Mouse (Mus musculus): ENCODE results near the gene Tpm1.

Tpm1 gene

DNA sequence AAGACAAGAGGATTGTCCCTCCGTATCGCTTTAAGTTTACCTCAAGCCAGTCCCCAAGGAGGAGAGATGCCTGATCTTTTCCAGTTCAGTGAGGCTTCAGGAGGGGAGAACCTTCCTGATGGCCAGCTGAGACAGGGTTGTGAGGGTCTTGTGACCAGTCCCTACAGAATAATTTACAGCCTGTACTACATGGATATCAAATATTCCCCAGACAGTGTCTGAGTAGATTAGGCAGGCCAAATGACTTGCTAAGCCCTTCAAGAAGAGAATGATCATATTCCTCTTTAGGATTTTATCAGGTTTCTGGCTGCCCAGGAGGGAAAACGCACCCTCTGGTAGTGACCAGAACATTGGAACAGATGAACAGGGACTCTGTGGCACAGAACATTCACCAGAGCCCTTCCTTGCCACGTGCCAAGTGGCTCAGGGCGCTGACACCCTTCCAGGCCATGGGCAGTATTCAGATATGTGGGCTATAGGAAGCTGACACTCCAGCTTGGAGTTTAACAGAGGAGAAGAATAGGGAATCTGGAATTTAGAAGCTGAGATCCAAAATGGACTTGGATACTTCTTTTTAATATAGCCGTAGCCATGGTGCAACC is 1.6 kb upstream of the Tpm1 start:
- POLR2A ChIA-PET, result interaction anchor here in 2 of 4 experiments (0.7 to 1.7 kb wide), 3 partner anchors 9 to 186 kb away, joined by 3 to 5 read pairs (median 4); no protein-coding TSS in a partner anchor
- CTCF ChIA-PET, result interaction anchor here in 3 of 4 experiments (0.5 to 0.7 kb wide), 3 partner anchors 108 to 171 kb away, joined by 3 to 6 read pairs (median 4); no protein-coding TSS in a partner anchor

DNA sequence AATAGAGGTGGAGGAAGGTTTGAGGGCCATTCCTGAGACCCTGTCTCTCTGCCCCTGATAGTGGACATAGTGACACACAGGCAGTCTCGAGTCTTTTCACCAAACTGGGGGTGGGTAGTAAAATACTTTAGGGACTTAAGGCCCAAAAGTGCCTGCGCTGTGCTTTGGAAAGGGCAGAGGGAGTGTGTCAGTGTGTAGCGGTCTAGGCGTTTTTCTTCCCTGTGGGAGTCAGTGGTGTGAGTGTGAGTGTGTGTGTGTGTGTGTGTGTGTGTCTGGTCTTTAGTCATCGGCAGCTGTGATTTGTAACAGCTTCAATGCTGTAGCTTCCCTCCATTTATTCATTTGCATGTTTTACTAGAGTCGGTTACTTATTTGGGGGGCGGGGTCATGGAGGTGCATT is 630 bp upstream of the Tpm1 start:
- POLR2A ChIA-PET, result interaction anchor here in 2 of 4 experiments (0.6 to 3.1 kb wide), 7 partner anchors 14 to 341 kb away, joined by 3 to 18 read pairs (median 3); no protein-coding TSS in a partner anchor
- CTCF ChIA-PET, result interaction anchor here in 2 of 4 experiments (1.0 to 1.1 kb wide), 2 partner anchors 49 to 130 kb away, joined by 3 read pairs; no protein-coding TSS in a partner anchor

DNA sequence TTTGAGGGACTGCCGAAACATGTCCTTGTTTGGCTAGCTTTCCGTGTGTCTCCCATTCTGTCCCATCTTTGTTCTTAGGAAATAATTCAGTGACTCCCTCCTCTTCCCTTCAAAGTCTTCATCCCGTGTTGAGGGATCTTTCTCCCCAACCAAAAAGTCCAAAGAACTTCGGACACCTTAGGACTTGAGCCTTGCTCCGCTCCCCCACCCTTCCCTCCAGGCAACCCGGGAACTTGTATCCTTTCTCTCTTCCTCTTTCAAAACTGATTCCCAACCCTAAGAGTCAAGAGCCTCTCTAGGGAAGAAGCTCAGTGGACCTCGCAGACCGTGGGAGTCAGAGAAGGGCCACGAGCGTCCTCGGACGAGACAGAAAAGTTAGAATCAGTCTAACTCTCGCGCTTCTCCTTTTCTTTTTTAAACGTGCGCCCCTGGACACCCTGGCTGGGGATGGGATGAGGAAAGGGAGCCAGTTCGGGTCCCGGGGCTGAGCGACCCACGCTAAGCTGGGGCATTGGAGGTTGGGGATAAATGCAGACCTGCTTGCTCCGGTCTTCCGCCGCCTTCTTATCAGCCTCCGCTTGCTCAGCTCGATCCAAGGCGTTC is 622 bp downstream of the Tpm1 start:
- ChIA-PET CTCF (interaction anchor here (0.5 to 7.3 kb wide), 9 partner anchors 9 to 468 kb away, joined by 3 to 83 read pairs (median 4); no protein-coding TSS in a partner anchor), POLR2A (interaction anchor here (0.5 to 3.9 kb wide), 18 partner anchors 10 to 58 kb away, joined by 3 to 18 read pairs (median 3); no protein-coding TSS in a partner anchor)

DNA sequence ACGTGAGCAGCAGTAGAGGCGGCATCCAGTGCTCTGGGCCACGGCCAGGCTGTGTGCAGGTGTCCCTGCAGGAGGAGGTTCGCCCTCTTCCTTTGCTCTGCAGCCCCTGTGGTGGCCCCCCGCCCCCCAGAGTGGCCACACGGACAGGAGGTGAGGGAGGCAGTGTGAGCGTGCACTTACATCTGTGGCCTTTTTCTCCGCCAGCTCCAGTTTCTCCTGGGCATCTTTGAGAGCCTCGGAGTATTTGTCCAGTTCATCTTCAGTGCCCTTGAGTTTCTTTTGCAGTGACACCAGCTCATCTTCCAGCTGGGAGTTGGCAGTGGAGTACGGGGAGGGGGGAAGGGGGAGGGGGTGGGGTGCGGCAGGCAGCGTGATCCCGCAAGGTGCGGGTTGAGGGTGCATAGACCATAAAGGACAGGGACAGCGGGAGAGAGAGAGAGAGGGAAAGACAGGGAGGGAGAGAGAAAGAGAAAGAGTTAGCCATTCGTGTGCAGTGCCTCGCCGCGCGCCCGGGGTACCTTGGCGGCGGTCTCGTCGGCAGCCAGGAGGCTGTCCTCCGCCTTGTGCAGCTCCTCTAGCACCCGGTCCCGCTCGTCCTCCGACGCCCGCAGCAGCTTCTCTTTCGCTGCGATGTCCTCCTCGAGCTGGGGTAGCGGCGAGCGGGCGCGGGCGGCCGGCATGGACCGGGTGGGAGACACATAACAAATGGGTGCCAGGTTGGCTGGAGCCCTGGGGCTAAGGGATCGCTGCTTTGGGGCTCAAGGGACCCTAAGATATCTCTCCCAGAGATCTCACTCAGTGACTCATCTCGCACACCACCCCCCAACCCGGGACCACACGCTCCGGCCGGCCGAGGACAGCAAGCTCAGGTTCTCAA is 1.4 kb downstream of the Tpm1 start:
- POLR2A ChIA-PET, result interaction anchor here (0.5 to 3.9 kb wide), 21 partner anchors 10 to 190 kb away, joined by 3 to 18 read pairs (median 4); no protein-coding TSS in a partner anchor
- CTCF ChIA-PET, result interaction anchor here (0.6 to 7.3 kb wide), 13 partner anchors 10 to 1400 kb away, joined by 3 to 83 read pairs (median 4); no protein-coding TSS in a partner anchor

DNA sequence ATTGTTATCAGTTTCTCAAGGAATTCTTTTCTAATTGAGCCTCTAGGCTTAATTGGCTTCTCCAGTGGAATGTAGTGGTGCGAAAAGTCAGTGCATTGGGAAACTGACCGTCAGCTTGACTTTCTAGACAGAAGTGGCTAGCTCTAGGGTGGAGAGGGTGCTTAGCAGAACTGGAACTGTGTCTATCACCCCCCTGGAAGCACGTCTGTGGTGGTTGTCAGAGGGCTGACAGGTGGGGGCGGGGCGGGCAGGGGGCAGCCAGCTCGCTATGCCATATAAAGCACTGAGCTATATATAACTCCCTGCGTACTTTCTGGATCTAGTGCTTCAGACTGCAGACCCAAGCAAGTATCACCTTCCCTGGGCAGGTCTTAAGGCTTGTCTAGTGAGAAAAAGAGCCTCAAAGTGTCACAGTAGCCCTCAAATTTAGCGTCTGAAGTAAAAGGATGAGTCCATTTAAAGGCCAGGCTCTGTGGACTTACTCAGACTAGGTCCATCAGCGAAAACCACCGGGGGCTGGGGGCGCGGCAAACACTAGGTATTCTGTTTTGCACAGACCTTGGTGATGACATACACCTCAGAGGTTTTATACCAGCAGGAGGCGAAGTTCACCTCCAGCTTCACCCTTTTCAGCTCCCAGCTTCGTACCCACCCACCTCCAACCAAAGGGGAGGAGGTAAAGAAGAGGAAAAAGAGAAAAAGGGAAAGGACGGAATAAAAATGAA is 2.2 kb downstream of the Tpm1 start:
- ChIA-PET CTCF (interaction anchor here in 3 of 4 experiments (0.6 to 7.3 kb wide), 15 partner anchors 24 to 1952 kb away, joined by 3 to 83 read pairs (median 3); no protein-coding TSS in a partner anchor), POLR2A (interaction anchor here in 3 of 4 experiments (0.6 to 5.7 kb wide), 20 partner anchors 11 to 442 kb away, joined by 3 to 54 read pairs (median 4); partner anchors contain the start of gene Rps27l (in 1 of the 3))

DNA sequence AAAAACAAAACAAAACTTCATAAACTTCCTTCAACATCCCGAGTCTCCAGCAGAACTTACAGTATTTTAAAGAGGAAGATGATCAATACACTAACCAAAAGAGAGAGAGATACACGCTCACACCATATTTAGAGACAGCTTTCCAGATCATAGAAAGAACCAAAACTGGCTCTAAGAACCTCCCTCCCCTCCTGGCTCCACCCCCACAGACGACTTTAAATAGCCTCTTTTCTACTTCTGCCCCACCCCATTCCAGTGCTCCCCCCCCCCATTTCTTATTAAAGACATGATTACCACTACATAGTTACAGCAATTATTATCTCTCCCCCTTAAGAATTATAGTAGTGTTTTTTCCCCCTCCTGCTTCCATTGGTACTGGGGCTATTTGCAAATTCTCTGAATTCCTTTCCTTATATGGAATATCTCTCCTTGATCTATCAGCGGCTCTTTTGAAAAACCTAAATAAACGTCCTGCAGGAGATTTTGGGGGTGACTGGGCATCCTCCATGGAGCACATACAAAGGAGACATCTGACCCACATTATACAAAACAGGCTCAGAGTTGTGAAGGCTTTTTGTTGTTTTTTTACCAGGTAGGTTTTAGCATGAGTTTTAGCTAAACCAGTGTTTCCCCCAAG is 3.1 kb downstream of the Tpm1 start:
- POLR2A ChIA-PET, result interaction anchor here in 3 of 4 experiments (0.7 to 5.7 kb wide), 24 partner anchors 10 to 441 kb away, joined by 3 to 54 read pairs (median 4); partner anchors contain the start of gene Rps27l (in 1 of the 3)
- CTCF ChIA-PET, result interaction anchor here (0.5 to 7.3 kb wide), 19 partner anchors 12 to 1951 kb away, joined by 3 to 137 read pairs (median 5); no protein-coding TSS in a partner anchor

DNA sequence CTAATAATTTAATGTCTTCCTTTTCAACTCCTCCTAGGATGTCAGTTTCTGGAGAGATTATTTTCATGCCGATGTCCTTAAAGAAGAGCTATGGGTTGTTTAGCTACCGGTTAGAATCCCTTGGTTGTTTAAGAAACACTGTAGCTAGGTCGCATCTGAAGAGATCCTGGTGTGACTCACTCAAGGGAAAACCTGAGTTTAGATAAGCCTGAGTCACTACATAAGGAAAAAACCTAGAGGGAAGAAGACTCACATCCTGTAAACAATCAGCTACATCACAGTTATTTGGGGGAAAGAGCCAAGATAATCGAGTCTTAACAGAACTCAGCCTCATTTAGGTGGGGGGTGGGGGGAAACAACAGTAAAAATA is 3.9 kb downstream of the Tpm1 start:
- POLR2A ChIA-PET, result interaction anchor here in 3 of 4 experiments (0.6 to 5.7 kb wide), 32 partner anchors 11 to 1320 kb away, joined by 3 to 67 read pairs (median 4); partner anchors contain the start of gene Rps27l (in 2 of the 3)
- CTCF ChIA-PET, result interaction anchor here (0.6 to 7.3 kb wide), 60 partner anchors 9 to 1571 kb away, joined by 3 to 137 read pairs (median 5); partner anchors contain the start of gene Fbxl22 (in 1 of the 4)

DNA sequence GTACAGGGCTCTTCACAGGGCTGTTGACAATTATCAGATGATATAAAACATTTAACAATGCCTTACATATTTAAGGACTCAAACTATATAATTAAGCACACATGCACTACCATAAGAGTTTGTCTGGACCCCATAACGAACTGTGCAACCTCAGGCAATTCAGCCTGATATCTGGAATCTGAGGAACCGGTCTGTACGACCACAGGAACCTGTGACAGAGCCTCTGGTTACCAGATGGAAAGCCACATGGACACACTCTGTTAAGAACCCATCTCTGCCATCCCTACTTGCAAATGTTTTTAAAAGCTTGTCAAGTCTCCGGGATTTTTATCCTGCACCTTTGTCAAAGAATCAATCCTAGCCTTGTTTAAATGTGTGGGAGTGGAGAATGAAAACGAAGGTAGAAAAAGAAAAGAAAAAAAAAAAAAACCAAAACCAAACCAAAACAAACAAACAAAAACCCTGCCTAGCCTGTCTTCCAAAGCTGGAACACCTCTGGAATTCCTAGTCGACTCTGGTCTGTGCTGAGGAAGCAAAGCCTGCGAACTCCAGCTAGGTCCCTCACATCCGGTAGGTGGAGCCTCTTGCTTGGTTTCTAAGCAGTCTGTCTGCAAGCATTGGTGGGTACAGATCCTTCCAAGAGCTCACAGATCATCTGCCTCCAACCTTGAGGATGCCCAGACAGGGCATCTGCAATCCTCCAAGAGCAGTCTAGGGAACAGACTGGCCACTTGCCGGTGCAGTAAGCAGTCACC is 4.5 kb downstream of the Tpm1 start:
- ChIA-PET POLR2A (interaction anchor here in 3 of 4 experiments (0.6 to 5.7 kb wide), 42 partner anchors 10 to 1319 kb away, joined by 3 to 67 read pairs (median 5); partner anchors contain the start of genes Rps27l (in 3 of the 3), Aph1b (in 1 of the 3) and Lactb (in 1 of the 3)), CTCF (interaction anchor here (0.6 to 7.3 kb wide), 90 partner anchors 8 to 1572 kb away, joined by 3 to 137 read pairs (median 5); partner anchors contain the start of genes Fbxl22 (in 2 of the 4), Lactb (in 2 of the 4), Aph1b (in 1 of the 4) and Aph1c (in 1 of the 4))

DNA sequence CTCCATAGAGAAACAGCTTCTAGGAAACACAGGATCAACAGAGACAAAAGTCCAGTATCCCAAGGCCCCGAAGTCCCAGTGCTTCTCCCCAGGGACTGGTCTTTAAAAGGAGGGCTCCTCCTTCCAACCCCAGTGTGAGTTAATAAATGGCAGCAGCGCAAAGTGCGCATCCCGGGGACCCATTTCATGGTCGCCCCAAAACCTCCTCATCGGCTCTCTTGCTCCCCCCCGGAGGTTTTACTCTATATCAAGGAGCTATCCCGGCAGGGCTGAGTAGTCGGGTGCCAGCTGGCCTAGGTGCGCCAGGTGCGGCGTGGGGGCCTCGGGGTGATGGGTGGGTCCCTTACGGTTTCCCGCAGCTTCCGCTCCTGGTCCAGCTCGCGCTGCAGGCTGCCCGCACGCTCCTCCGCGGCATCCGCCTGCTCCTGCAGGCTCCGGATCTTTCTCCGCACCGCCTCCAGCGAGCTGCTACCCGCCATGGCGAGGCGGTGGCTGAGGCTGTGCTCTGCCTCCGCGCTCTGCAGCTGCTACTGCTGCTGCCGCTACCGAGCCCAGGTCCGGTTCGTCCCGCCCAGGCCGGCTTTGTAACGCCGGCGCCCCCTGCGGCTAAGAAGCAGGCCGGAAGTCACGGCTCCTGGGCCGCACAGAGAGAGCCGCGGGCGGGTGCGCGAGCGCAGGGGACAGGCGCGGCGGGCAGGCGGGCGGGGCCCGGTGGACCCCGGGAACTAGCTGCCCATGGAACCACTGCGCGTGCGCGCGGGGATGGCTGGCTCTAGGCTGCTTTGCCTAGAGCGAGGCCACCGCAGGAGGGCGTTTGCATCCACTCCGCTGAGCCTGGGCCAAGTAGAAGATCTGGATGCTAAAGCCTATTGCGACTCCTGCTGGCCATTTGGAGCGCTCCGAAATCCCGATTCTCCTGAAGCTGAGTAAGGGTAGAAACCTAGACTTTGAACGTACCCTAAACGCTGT is 5.7 kb downstream of the Tpm1 start:
- ChIA-PET POLR2A (interaction anchor here (0.5 to 5.7 kb wide), 54 partner anchors 9 to 715 kb away, joined by 3 to 67 read pairs (median 4); partner anchors contain the start of genes Rps27l (in 3 of the 4), Aph1b (in 1 of the 4), Aph1c (in 1 of the 4) and C2cd4b (in 1 of the 4)), CTCF (interaction anchor here (0.5 to 7.3 kb wide), 79 partner anchors 9 to 1445 kb away, joined by 3 to 137 read pairs (median 5); partner anchors contain the start of genes Fbxl22 (in 2 of the 4), Lactb (in 2 of the 4), Aph1b (in 1 of the 4) and Aph1c (in 1 of the 4))

DNA sequence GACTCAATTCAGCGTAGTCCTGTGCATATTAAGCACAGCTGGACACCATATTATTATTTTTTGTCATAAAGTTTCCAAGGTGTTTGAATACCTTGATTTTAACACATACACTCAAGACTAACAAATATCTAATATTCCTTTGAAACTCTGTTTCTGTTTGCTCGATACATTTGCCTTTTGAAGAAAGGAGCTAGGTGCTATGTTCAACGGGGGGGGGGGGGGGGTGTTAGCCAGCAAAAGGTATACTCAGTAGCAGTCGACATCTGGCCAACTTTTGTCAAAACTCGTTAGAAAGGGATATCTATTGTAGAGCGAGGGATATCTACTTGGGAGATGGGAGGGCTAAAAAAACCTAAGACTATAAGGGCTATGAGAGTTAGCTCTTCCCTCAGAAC is 6.4 kb downstream of the Tpm1 start:
- POLR2A ChIA-PET, result interaction anchor here (0.7 to 5.7 kb wide), 36 partner anchors 9 to 716 kb away, joined by 3 to 67 read pairs (median 6); partner anchors contain the start of genes Rps27l (in 3 of the 4), Aph1b (in 1 of the 4), Aph1c (in 1 of the 4) and C2cd4b (in 1 of the 4)
- CTCF ChIA-PET, result interaction anchor here (0.6 to 7.3 kb wide), 31 partner anchors 8 to 717 kb away, joined by 3 to 137 read pairs (median 6); partner anchors contain the start of genes Aph1c (in 1 of the 4), C2cd4b (in 1 of the 4) and Lactb (in 1 of the 4)

DNA sequence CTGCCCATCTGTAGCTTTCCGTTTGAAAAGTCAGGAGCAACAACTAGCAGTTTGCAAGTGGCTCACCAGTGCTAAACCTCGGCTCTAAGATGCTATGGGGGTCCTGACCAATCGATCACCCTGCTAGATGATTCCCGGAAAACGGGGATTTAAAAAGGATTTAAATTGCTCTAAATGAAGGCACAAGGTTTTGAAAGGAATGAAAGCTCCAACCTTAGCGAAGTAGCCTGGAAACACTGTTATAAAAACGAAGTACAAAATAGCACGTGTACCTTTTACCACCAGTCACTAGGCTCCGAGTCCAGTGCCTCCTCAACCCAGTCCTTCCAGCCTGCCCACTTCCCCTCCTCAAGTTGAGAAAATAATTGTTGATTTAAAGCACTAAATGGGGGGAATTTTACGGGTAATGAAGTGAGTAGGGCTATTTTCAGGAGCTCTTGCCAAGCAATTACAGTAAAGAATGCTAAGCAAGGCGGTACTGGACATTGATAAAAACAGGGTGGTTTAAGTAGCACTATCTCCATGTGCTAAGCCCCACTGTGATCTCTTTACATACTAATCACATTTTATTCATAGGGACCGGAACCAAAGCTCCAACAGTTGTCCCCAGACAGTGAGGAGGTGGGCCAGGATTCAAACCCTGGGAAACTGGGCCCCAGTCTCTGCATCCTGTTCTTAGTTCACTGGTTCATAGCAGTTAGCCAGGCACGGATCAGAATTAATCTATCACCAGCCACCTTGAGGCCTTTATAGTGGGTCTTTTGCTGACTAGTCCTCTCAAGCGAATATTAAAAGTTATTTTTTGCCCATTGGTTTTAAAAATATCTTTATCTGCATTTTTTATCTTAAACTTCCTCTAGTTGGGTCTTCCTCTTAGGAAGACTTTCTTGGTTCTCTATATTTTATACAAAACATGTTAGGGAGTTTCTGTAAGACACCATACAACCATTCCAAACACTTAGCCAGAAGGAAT is 7.1 kb downstream of the Tpm1 start:
- ChIA-PET POLR2A (interaction anchor here (0.6 to 5.7 kb wide), 21 partner anchors 8 to 717 kb away, joined by 3 to 67 read pairs (median 8); partner anchors contain the start of genes Rps27l (in 2 of the 4), Aph1c (in 1 of the 4) and C2cd4b (in 1 of the 4)), CTCF (interaction anchor here in 3 of 4 experiments (0.6 to 7.3 kb wide), 15 partner anchors 10 to 333 kb away, joined by 3 to 137 read pairs (median 6); partner anchors contain the start of gene Aph1c (in 1 of the 3))

DNA sequence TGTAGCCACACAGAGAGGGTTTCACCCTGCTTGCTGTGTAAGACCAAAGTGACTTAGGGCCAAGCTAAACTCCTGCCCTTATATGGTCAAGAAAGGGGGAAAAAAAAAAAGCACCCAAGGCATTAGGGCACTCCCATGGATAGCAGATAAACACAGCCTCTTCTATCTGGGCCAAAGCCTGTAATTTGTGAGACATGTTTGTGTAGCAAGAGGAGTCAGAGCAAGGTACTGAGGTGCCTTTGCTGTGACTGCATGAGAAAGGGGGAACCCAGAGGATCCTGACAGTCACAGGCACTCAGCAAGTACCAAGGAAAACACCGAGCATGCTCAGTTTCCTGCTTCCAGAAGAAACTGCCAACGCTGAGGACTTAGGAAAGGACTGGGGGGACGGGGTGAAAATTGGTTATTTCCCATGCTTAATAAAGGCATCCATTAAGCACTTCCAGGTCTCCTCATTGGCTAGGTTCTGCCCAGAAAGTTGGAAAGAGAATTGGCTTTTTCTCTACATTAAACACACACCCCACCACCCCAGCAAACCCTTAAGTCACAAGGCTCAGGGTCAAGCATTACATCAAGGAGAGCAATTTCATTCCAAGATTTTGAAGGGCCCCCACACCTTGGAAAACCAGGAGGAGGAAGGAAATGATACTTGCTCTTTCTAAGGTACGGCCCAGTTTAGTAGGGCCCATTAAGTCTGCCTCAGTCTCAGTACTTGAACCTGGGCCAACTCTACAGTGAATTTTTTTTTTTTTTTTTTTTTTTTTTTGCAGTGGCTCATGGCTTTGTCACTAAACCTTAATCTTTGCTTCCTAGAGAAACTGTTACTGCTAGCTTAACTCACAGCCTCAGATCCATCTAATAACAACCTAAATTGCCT is 8.0 kb downstream of the Tpm1 start:
- ChIA-PET POLR2A (interaction anchor here (0.6 to 5.7 kb wide), 9 partner anchors 8 to 42 kb away, joined by 3 to 54 read pairs (median 5); no protein-coding TSS in a partner anchor), CTCF (interaction anchor here in 2 of 4 experiments (0.7 to 5.4 kb wide), 4 partner anchors 42 to 107 kb away, joined by 3 to 76 read pairs (median 6); no protein-coding TSS in a partner anchor)

Data from embryonic stem cell, embryonic (primary cell).